Mouse (Mus musculus) midbrain, embryonic 14.5 days (tissue): Measurements from ENCODE around the gene Gjd3. TPM values are rescaled to one million over a fixed set of nuclear protein-coding genes. Genes with fewer than 3 reads are reported as not detected.

Source experiments
- ATAC-seq: fragments of 200-750 bp; cut with Nextera tagmentation; 2 replicates; pipeline ENCODE4 v1.8.0; 2017; ENCODE audit warnings: moderate number of reproducible peaks, moderate library complexity; ENCODE audit not compliant: low FRiP score, low TSS enrichment
- DNase-seq: peaks from one replicate; pipeline ENCODE4 v3.0.0-alpha.2; 2015
- H3K27ac ChIP-seq: fragments of 300-500 bp; sonication (generic); replicated peaks from 2 replicates; pipeline ENCODE4 v1.5.1; 2014; ENCODE audit warnings: mild to moderate bottlenecking, low read depth, low read length, moderate library complexity
- H3K27me3 ChIP-seq: fragments of 300-500 bp; sonication (generic); 2 replicates; pipeline ENCODE4 v1.6.1; 2014; ENCODE audit warnings: low read length, control low read depth, mixed read lengths; ENCODE audit not compliant: control insufficient read depth, insufficient read depth
- H3K36me3 ChIP-seq: fragments of 300-500 bp; sonication (generic); 2 replicates; pipeline ENCODE4 v1.6.1; 2014; ENCODE audit warnings: low read length, control low read depth; ENCODE audit not compliant: control insufficient read depth, insufficient read depth
- H3K4me1 ChIP-seq: fragments of 300-500 bp; sonication (generic); 2 replicates; pipeline ENCODE4 v1.6.1; 2014; ENCODE audit warnings: mild to moderate bottlenecking, antibody characterized with exemption, low read length, control low read depth; ENCODE audit not compliant: control insufficient read depth, insufficient read depth
- H3K4me2 ChIP-seq: fragments of 300-500 bp; sonication (generic); 2 replicates; pipeline ENCODE4 v1.6.1; 2014; ENCODE audit warnings: mild to moderate bottlenecking, low read length, moderate library complexity
- H3K4me3 ChIP-seq: fragments of 300-500 bp; sonication (generic); replicated peaks from 2 replicates; pipeline ENCODE4 v1.5.1; 2014; ENCODE audit warnings: low read depth, low read length
- H3K9ac ChIP-seq: fragments of 300-500 bp; sonication (generic); replicated peaks from 2 replicates; pipeline ENCODE4 v1.6.1; 2014; ENCODE audit warnings: mild to moderate bottlenecking, low read length, moderate library complexity
- H3K9me3 ChIP-seq: fragments of 300-500 bp; sonication (generic); 2 replicates; pipeline ENCODE4 v1.6.1; 2016; ENCODE audit warnings: low read length, control low read depth, mixed read lengths; ENCODE audit not compliant: control insufficient read depth
- WGBS: fragments of 180-500 bp; shearing (Covaris S2); extraction: QIAGEN DNeasy Blood & Tissue Kit; methylation state at CpG from one replicate; pipeline ENCODE4 v1.1.7; 2014; 5-methylcytosine and 5-hydroxymethylcytosine counted together
- polyA plus RNA-seq: library from polyadenylated mRNA; unstranded; fragments of >200 nt; fragmentation: Nextera tagmentation; extraction: Ambion mirVana; gene quantifications from 2 replicates; pipeline ENCODE4 v1.2.1, GENCODE M21; 2014

Gjd3 gene
- 0.70 and 2.0 TPM in 2 replicates for polyA plus RNA-seq

DNA sequence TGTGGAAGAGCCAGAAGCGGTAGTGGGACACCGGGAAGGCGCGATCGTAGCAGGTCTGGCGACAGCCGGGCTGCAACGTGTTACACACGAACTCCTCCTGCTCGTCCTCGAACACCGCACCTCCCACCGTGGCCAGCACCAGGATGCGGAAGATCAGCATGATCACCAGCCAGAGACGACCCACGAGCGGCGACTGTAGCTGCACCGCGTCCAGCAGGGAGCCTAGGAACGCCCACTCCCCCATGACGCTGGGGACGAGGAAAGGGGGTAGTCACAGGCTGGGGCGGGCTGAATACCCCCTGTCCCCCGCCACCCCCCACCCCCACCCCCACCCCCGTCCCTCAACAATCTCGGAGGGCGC, at the start of gene Gjd3:
Gene Gjd3, minus strand, starts transcription at position 244 of the 361 bp plus-strand sequence.
- peak within 1 kb of the TSS; percentile 92 for H3K27ac ChIP-seq
- DNase-seq (no peak), ATAC-seq (peak; percentile 24; the same call in 1 of the 2 replicates)
- WGBS: 1% methylated on average over 28 of the region's 28 CpGs
- H3K9ac ChIP-seq: peak within 1 kb of the TSS; percentile 76
- H3K36me3 ChIP-seq: no peaks in the 10 kb centered on the region
- H3K27me3 ChIP-seq: no peaks in the 10 kb centered on the region; the same call in 1 of the 2 replicates
- H3K9me3 ChIP-seq: no peaks in the 10 kb centered on the region
- H3K4me3 ChIP-seq: peak within 1 kb of the TSS; percentile 62
- H3K4me1 ChIP-seq: peaks cover 10% of the 10 kb centered on the region
- peak within 1 kb of the TSS; percentile 76 for H3K4me2 ChIP-seq

DNA sequence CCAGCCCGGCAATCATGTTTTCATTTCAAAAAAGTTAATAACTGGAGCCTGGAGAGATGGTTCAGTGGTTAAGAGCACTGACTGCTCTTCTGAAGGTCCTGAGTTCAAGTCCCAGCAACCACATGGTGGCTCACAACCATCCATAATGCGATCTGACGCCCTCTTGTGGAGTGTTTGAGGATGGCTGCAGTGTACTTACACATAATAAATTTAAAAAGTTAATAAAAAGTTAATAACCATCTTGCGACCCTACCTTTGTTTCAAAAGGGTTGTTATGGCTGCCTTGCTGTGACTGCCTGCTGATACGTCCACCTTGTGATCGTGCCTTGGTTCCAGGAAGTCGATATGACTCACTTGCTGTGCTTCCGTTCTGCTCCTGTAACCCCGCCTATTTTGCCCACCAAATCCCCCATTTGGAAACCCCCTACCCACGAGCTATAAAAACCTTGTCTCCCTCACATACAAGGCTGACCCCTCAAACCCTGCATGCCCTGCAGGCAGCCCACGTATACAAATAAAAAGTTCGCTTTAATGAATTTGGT, 44.2 kb upstream of the Gjd3 start:
- Histone ChIP-seq H3K27ac (no peak overlapping the region), H3K36me3 (no peaks in the 10 kb centered on the region), H3K27me3 (no peaks in the 10 kb centered on the region), H3K4me2 (no peak overlapping the region), H3K9me3 (no peaks in the 10 kb centered on the region), H3K9ac (no peak overlapping the region), H3K4me3 (no peak overlapping the region), H3K4me1 (peaks cover 8% of the 10 kb centered on the region)
- ATAC-seq: no peak
- DNase-seq: no peak
- 89% methylated on average over 12 of the region's 12 CpGs for WGBS

GRCm38 (mm10) chr11:99025878-99026277, 43.1 kb upstream of the Gjd3 start:
- H3K9ac ChIP-seq: no peak overlapping the region
- no peaks in the 10 kb centered on the region for H3K9me3 ChIP-seq
- ATAC-seq (no peak), DNase-seq (no peak)
- no peak overlapping the region for H3K4me2 ChIP-seq
- no peaks in the 10 kb centered on the region for H3K36me3 ChIP-seq
- no peak overlapping the region for H3K27ac ChIP-seq
- 83% methylated on average over 6 of the region's 6 CpGs for WGBS
- no peak overlapping the region for H3K4me3 ChIP-seq
- H3K4me1 ChIP-seq: peaks cover 8% of the 10 kb centered on the region
- H3K27me3 ChIP-seq: no peaks in the 10 kb centered on the region

GRCm38 (mm10) chr11:99024468-99025134, 41.8 kb upstream of the Gjd3 start:
- no peak overlapping the region for H3K27ac ChIP-seq
- H3K4me3 ChIP-seq: peak overlapping the region; percentile 57
- H3K36me3 ChIP-seq: no peaks in the 10 kb centered on the region
- WGBS: 53% methylated on average over 18 of the region's 18 CpGs
- peak overlapping the region; percentile 77 for H3K4me2 ChIP-seq
- H3K9me3 ChIP-seq: no peaks in the 10 kb centered on the region
- H3K4me1 ChIP-seq: peaks cover 8% of the 10 kb centered on the region
- DNase-seq: no peak
- ATAC-seq: peak; percentile 46; the same call in 1 of the 2 replicates
- no peak overlapping the region; the same call in 1 of the 2 replicates for H3K9ac ChIP-seq
- H3K27me3 ChIP-seq: no peaks in the 10 kb centered on the region

- H3K4me3 ChIP-seq: peak within 1 kb of the TSS; percentile 57
- H3K4me2 ChIP-seq: peak within 1 kb of the TSS; percentile 77
- H3K36me3 ChIP-seq: no peaks in the 10 kb centered on the region
- no peak within 1 kb of the TSS for H3K27ac ChIP-seq
- no peaks in the 10 kb centered on the region for H3K9me3 ChIP-seq
- peak within 1 kb of the TSS; percentile 43 for H3K9ac ChIP-seq
- ATAC-seq: peak; percentile 91
- peak; percentile 98 for DNase-seq
- peaks cover 8% of the 10 kb centered on the region for H3K4me1 ChIP-seq
- under 1% methylated on average over 54 of the region's 54 CpGs for WGBS
- H3K27me3 ChIP-seq: no peaks in the 10 kb centered on the region
These were observed 41.0 kb upstream of the Gjd3 start, which contains the start of gene Top2a for GRCm38 (mm10) chr11:99023500-99024467. Gene Top2a, minus strand, starts transcription at chr11:99024189.

DNA sequence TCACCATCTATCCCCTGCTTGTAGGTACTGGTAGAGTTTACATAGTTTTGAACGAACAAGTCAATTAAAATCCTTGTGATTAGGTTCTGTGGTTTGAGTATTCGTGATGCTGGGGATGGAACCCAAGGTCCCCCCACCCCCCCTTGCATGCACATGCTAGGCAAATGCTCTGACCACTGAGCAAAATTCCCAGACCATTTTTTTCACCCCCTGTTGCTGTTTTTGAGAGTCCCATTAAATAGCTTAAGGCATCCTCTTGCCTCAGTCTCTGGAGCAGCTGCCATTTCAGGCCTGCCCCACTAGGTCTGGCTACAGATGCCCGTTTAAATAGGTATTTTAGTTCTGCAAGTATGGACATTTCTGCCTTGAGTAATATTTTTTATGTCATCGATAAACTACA, 40.3 kb upstream of the Gjd3 start:
- peak overlapping the region; percentile 57 for H3K4me3 ChIP-seq
- H3K9me3 ChIP-seq: no peaks in the 10 kb centered on the region
- H3K27me3 ChIP-seq: no peaks in the 10 kb centered on the region
- peaks cover 8% of the 10 kb centered on the region for H3K4me1 ChIP-seq
- no peaks in the 10 kb centered on the region for H3K36me3 ChIP-seq
- no peak for ATAC-seq
- H3K9ac ChIP-seq: peak overlapping the region; percentile 43; the same call in 1 of the 2 replicates
- peak overlapping the region; percentile 77 for H3K4me2 ChIP-seq
- DNase-seq: no peak
- WGBS: 8% methylated on average over 4 of the region's 4 CpGs
- no peak overlapping the region for H3K27ac ChIP-seq

- WGBS: 77% methylated on average over 5 of the region's 5 CpGs
- ATAC-seq: no peak
- no peak for DNase-seq
- Histone ChIP-seq H3K4me1 (peaks cover 8% of the 10 kb centered on the region), H3K4me3 (peak overlapping the region; percentile 57), H3K9ac (no peak overlapping the region), H3K27me3 (no peaks in the 10 kb centered on the region), H3K27ac (no peak overlapping the region), H3K9me3 (no peaks in the 10 kb centered on the region), H3K36me3 (no peaks in the 10 kb centered on the region), H3K4me2 (peak overlapping the region; percentile 77)
These were observed 39.6 kb upstream of the Gjd3 start for GRCm38 (mm10) chr11:99022384-99022933.

GRCm38 (mm10) chr11:99019844-99020243, 37.0 kb upstream of the Gjd3 start:
- Histone ChIP-seq H3K4me2 (no peak overlapping the region), H3K9ac (no peak overlapping the region), H3K27me3 (no peaks in the 10 kb centered on the region), H3K27ac (no peak overlapping the region), H3K4me1 (peaks cover 8% of the 10 kb centered on the region), H3K4me3 (no peak overlapping the region), H3K9me3 (no peaks in the 10 kb centered on the region), H3K36me3 (0 out of 2 replicates have a peak, but pooled peaks cover 4% of the 10 kb centered on the region)
- no peak for DNase-seq
- WGBS: 94% methylated on average over 6 of the region's 6 CpGs
- no peak for ATAC-seq
